Mouse (Mus musculus): ENCODE measurements around the gene Olfr449. TPM values are rescaled to one million over a fixed set of nuclear protein-coding genes. Genes with fewer than 3 reads are reported as not detected.

The Olfr449 gene
- polyA plus RNA-seq (2015; fragmentation: Illumina TruSeq; extraction: RNeasy Lipid Tissue Mini Kit (QIAGEN cat#74804); ENCODE audit: insufficient read depth, low replicate concordance), result not detected

DNA sequence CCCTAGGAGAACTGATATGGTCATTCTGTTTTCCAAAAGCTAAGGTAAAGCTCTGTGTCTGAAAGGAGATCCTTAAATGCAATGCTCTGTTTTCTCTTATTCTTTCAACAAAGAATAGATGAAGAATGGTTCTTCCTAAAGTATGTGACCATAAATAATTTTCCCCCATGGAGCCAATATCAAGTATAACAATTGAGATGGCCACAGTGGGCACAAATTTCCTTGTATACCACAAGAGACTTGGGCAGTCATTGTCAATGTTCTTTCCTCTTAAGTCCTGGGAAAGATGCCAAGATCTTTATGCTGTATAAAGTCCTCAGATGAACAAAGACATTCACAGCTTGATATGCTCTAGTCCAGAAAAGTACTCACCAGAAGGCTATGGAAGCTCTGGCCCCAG lies at the start of gene Olfr449:
Gene Olfr449, plus strand, starts transcription at position 301 of the 400 bp plus-strand sequence.

GRCm38 (mm10) chr6:42784793-42785192 lies 49.4 kb upstream of the Olfr449 start, which contains the start of gene Olfr452:
Gene Olfr452 (plus strand): TSS chr6:42785093.

DNA sequence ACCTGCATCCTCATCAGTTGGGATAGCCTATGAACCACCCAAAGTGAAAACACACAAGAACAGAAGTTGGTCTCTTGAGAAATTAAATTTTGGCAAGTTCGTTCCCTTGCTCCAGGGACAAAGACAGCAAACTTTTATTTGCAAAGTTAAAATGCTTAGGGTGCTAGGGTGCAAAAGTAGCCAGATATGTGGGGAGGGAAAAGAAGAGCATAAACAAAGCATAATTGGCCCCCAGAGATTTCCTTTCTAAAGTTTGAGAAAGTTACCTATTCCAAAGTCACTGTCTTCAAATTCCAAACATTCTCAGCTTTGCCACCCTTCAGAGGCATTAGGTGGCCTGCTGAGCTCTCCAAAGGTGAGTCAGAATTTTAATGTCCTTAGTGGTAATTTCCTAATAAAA lies 22.5 kb upstream of the Olfr449 start, which contains the start of gene Olfr450:
Gene Olfr450, plus strand, starts transcription at position 301 of the 400 bp plus-strand sequence.

Other genes starting within 250 kb of the Olfr449 start
- not detected for gene Tcaf3, start 236.7 kb upstream of the Olfr449 start, polyA plus RNA-seq (2015; fragmentation: Illumina TruSeq; extraction: RNeasy Lipid Tissue Mini Kit (QIAGEN cat#74804); ENCODE audit: insufficient read depth, low replicate concordance)
- 1.8 TPM for gene Tcaf2, start 189.1 kb upstream of the Olfr449 start, polyA plus RNA-seq (2015; fragmentation: Illumina TruSeq; extraction: RNeasy Lipid Tissue Mini Kit (QIAGEN cat#74804); ENCODE audit: insufficient read depth, low replicate concordance)
- gene Tcaf1, start 124.3 kb upstream of the Olfr449 start, polyA plus RNA-seq (2015; fragmentation: Illumina TruSeq; extraction: RNeasy Lipid Tissue Mini Kit (QIAGEN cat#74804); ENCODE audit: insufficient read depth, low replicate concordance), result 8.8 TPM
- not detected for gene Olfr453, start 95.0 kb upstream of the Olfr449 start, polyA plus RNA-seq (2015; fragmentation: Illumina TruSeq; extraction: RNeasy Lipid Tissue Mini Kit (QIAGEN cat#74804); ENCODE audit: insufficient read depth, low replicate concordance)
- not detected for gene Olfr38, start 78.0 kb upstream of the Olfr449 start, polyA plus RNA-seq (2015; fragmentation: Illumina TruSeq; extraction: RNeasy Lipid Tissue Mini Kit (QIAGEN cat#74804); ENCODE audit: insufficient read depth, low replicate concordance)
- not detected for gene Olfr452, start 49.3 kb upstream of the Olfr449 start, polyA plus RNA-seq (2015; fragmentation: Illumina TruSeq; extraction: RNeasy Lipid Tissue Mini Kit (QIAGEN cat#74804); ENCODE audit: insufficient read depth, low replicate concordance)
- not detected for gene Olfr450, start 22.4 kb upstream of the Olfr449 start, polyA plus RNA-seq (2015; fragmentation: Illumina TruSeq; extraction: RNeasy Lipid Tissue Mini Kit (QIAGEN cat#74804); ENCODE audit: insufficient read depth, low replicate concordance)
- gene Olfr448, start 56.1 kb downstream of the Olfr449 start, polyA plus RNA-seq (2015; fragmentation: Illumina TruSeq; extraction: RNeasy Lipid Tissue Mini Kit (QIAGEN cat#74804); ENCODE audit: insufficient read depth, low replicate concordance), result not detected
- not detected for gene Olfr447, start 74.5 kb downstream of the Olfr449 start, polyA plus RNA-seq (2015; fragmentation: Illumina TruSeq; extraction: RNeasy Lipid Tissue Mini Kit (QIAGEN cat#74804); ENCODE audit: insufficient read depth, low replicate concordance)
- gene Olfr446, start 87.0 kb downstream of the Olfr449 start, polyA plus RNA-seq (2015; fragmentation: Illumina TruSeq; extraction: RNeasy Lipid Tissue Mini Kit (QIAGEN cat#74804); ENCODE audit: insufficient read depth, low replicate concordance), result not detected
- not detected for gene Olfr444, start 114.7 kb downstream of the Olfr449 start, polyA plus RNA-seq (2015; fragmentation: Illumina TruSeq; extraction: RNeasy Lipid Tissue Mini Kit (QIAGEN cat#74804); ENCODE audit: insufficient read depth, low replicate concordance)